Mouse (Mus musculus) MEL (cell line): ENCODE results near the gene Ddost. TPM values are rescaled to one million over a fixed set of nuclear protein-coding genes. Genes with fewer than 3 reads are reported as not detected.

ENCODE experiments used
- DNase-seq: peaks from one replicate; pipeline ENCODE4 v3.0.0; 2011; ENCODE audit warnings: low read depth, low spot score
- H3K27ac ChIP-seq: 2 replicates; pipeline ENCODE4 v1.5.1; 2012; ENCODE audit warnings: low read depth, mild to moderate bottlenecking, control low read depth, low read length, moderate library complexity; ENCODE audit not compliant: control insufficient read depth
- H3K27me3 ChIP-seq, 2 experiments: fragments of 150-350 bp in 1 of 2; sonication (generic) in 1 of 2; 2 replicates each; pipeline ENCODE4 v1.6.1; 2012; ENCODE audit warnings: low read length in 2 of 2, mild to moderate bottlenecking in 2 of 2, improper control_type of control experiment in 1 of 2, moderate library complexity in 1 of 2; ENCODE audit not compliant: insufficient read depth in 2 of 2, control insufficient read depth in 1 of 2
- H3K36me3 ChIP-seq, 2 experiments: 2 replicates each; pipeline ENCODE4 v1.6.1; 2012 to 2014; ENCODE audit warnings: low read length in 2 of 2, improper control_type of control experiment in 1 of 2, inconsistent platforms in 1 of 2, mild to moderate bottlenecking in 1 of 2; ENCODE audit not compliant: insufficient read depth in 2 of 2, control insufficient read depth in 1 of 2
- H3K4me1 ChIP-seq, 2 experiments: fragments of 150-350 bp in 1 of 2; sonication (generic) in 1 of 2; 2 replicates each; pipeline ENCODE4 v1.6.1; 2012; ENCODE audit warnings: low read length in 2 of 2, improper control_type of control experiment in 1 of 2, mild to moderate bottlenecking in 1 of 2; ENCODE audit not compliant: insufficient read depth in 2 of 2, control insufficient read depth in 1 of 2
- H3K4me3 ChIP-seq, 2 experiments: fragments of 150-350 bp in 1 of 2; sonication (generic) in 1 of 2; 2 replicates each; pipeline ENCODE4 v1.5.1; 2012; ENCODE audit warnings: low read depth in 2 of 2, low read length in 2 of 2, mild to moderate bottlenecking in 2 of 2, moderate library complexity in 2 of 2, control low read depth in 1 of 2, improper control_type of control experiment in 1 of 2; ENCODE audit not compliant: control insufficient read depth in 1 of 2, insufficient read depth in 1 of 2
- H3K79me2 ChIP-seq: 2 replicates; pipeline ENCODE4 v1.6.1; 2012; ENCODE audit warnings: mild to moderate bottlenecking, low read length, moderate library complexity; ENCODE audit not compliant: control insufficient read depth, poor library complexity, insufficient read depth
- H3K9ac ChIP-seq: 2 replicates; pipeline ENCODE4 v1.6.1; 2012; ENCODE audit warnings: low read depth, mild to moderate bottlenecking, control low read depth, low read length, moderate library complexity; ENCODE audit not compliant: control insufficient read depth, poor library complexity, severe bottlenecking
- H3K9me3 ChIP-seq: fragments of 150-350 bp; sonication (generic); replicated peaks from 2 replicates; pipeline ENCODE4 v1.6.1; 2012; ENCODE audit warnings: mild to moderate bottlenecking, low read length, improper control_type of control experiment, moderate library complexity; ENCODE audit not compliant: insufficient read depth
- CHD1 ChIP-seq: IDR thresholded peaks from 2 replicates; pipeline ENCODE4 v1.6.1; 2012; ENCODE audit warnings: low read depth, mild to moderate bottlenecking, inconsistent platforms, low read length, improper control_type of control experiment
- CHD2 ChIP-seq: IDR thresholded peaks from 2 replicates; pipeline ENCODE4 v1.6.1; 2011; ENCODE audit warnings: low read length, improper control_type of control experiment
- E2F4 ChIP-seq: IDR thresholded peaks from 2 replicates; pipeline ENCODE4 v1.6.1; 2011; ENCODE audit warnings: low read depth, low read length, improper control_type of control experiment, borderline replicate concordance
- ELF1 ChIP-seq: IDR thresholded peaks from 2 replicates; pipeline ENCODE4 v1.6.1; 2014; ENCODE audit warnings: low read depth, mild to moderate bottlenecking, inconsistent platforms, low read length, improper control_type of control experiment, moderate library complexity
- ETS1 ChIP-seq: IDR thresholded peaks from 2 replicates; pipeline ENCODE4 v1.6.1; 2012; ENCODE audit warnings: low read depth, mild to moderate bottlenecking, inconsistent platforms, low read length, improper control_type of control experiment, moderate library complexity
- HCFC1 ChIP-seq: IDR thresholded peaks from 2 replicates; pipeline ENCODE4 v1.6.1; 2012; ENCODE audit warnings: low read depth, mild to moderate bottlenecking, inconsistent platforms, low read length, improper control_type of control experiment, moderate library complexity
- JUND ChIP-seq: IDR thresholded peaks from 2 replicates; pipeline ENCODE4 v1.6.1; 2011; ENCODE audit warnings: low read depth, mild to moderate bottlenecking, improper control_type of control experiment, low read length
- KAT2A ChIP-seq: conservative IDR thresholded peaks from 2 replicates; pipeline ENCODE4 v1.6.1; 2012; ENCODE audit warnings: low read depth, low read length, improper control_type of control experiment, inconsistent platforms
- MAZ ChIP-seq: IDR thresholded peaks from 2 replicates; pipeline ENCODE4 v1.6.1; 2012; ENCODE audit warnings: low read depth, mild to moderate bottlenecking, inconsistent platforms, low read length, improper control_type of control experiment
- MEF2A ChIP-seq: IDR thresholded peaks from 2 replicates; pipeline ENCODE4 v1.6.1; 2014; ENCODE audit warnings: low read depth, mild to moderate bottlenecking, inconsistent platforms, low read length, improper control_type of control experiment; ENCODE audit not compliant: poor library complexity, insufficient replicate concordance, severe bottlenecking; ENCODE audit errors: extremely low read depth
- NRF1 ChIP-seq: IDR thresholded peaks from 2 replicates; pipeline ENCODE4 v1.6.1; 2014; ENCODE audit warnings: low read depth, mild to moderate bottlenecking, inconsistent platforms, low read length, improper control_type of control experiment, moderate library complexity; ENCODE audit not compliant: poor library complexity, insufficient read depth, severe bottlenecking
- POLR2A ChIP-seq, 2 experiments: IDR thresholded peaks; 2 replicates each; pipeline ENCODE4 v1.6.1; 2011 to 2012; ENCODE audit warnings: low read length in 2 of 2, mild to moderate bottlenecking in 2 of 2, control low read depth in 1 of 2, improper control_type of control experiment in 1 of 2, low read depth in 1 of 2, moderate library complexity in 1 of 2; ENCODE audit not compliant: control insufficient read depth in 1 of 2, insufficient read depth in 1 of 2, poor library complexity in 1 of 2
- POLR2AphosphoS2 ChIP-seq: IDR thresholded peaks from 2 replicates; pipeline ENCODE4 v1.6.1; 2011; ENCODE audit warnings: low read length, improper control_type of control experiment
- POLR2AphosphoS5 ChIP-seq: IDR thresholded peaks from 2 replicates; pipeline ENCODE4 v1.6.1; 2012; ENCODE audit warnings: low read depth, borderline replicate concordance, mild to moderate bottlenecking, inconsistent platforms, low read length, moderate library complexity, mixed read lengths
- RAD21 ChIP-seq: IDR thresholded peaks from 2 replicates; pipeline ENCODE4 v1.6.1; 2011; ENCODE audit warnings: mild to moderate bottlenecking, low read depth, low read length, improper control_type of control experiment
- SMC3 ChIP-seq: IDR thresholded peaks from 2 replicates; pipeline ENCODE4 v1.6.1; 2011; ENCODE audit warnings: low read depth, low read length, improper control_type of control experiment
- TBP ChIP-seq: IDR thresholded peaks from 2 replicates; pipeline ENCODE4 v1.8.0; 2011; ENCODE audit warnings: low read depth, low read length, improper control_type of control experiment
- TCF12 ChIP-seq: IDR thresholded peaks from 2 replicates; pipeline ENCODE4 v1.6.1; 2014; ENCODE audit warnings: low read depth, mild to moderate bottlenecking, inconsistent platforms, low read length, improper control_type of control experiment, moderate library complexity
- USF1 ChIP-seq: IDR thresholded peaks from 2 replicates; pipeline ENCODE4 v1.6.1; 2014; ENCODE audit warnings: low read depth, mild to moderate bottlenecking, inconsistent platforms, low read length, improper control_type of control experiment, moderate library complexity
- ZC3H11A ChIP-seq: IDR thresholded peaks from 2 replicates; pipeline ENCODE4 v1.6.1; 2012; ENCODE audit warnings: low read depth, mild to moderate bottlenecking, inconsistent platforms, low read length, improper control_type of control experiment
- ZKSCAN1 ChIP-seq: IDR thresholded peaks from 2 replicates; pipeline ENCODE4 v1.6.1; 2012; ENCODE audit warnings: low read depth, mild to moderate bottlenecking, inconsistent platforms, low read length, improper control_type of control experiment, moderate library complexity
- polyA plus RNA-seq, 2 experiments: library from polyadenylated mRNA; stranded (reverse) in 1 of 2; unstranded in 1 of 2; fragments of >175 nt in 1 of 2; fragments of >200 nt in 1 of 2; gene quantifications; 2 replicates each; pipeline versions ENCODE4 v1.2.1 to v1.2.4; 2012; ENCODE audit warnings: low replicate concordance in 2 of 2, low read depth in 1 of 2; ENCODE audit not compliant: insufficient read length in 2 of 2, insufficient read depth in 1 of 2, missing spikeins in 1 of 2
- total RNA-seq: library from RNA; depleted of rRNA; stranded (reverse); fragments of 300-350 nt; gene quantifications from 2 replicates; pipeline ENCODE4 v1.2.3, GENCODE M21; 2012

The Ddost gene
- total and polyA plus RNA-seq, 3 experiments = 68.9 to 402 (median 283) TPM

GRCm38 (mm10) chr4:138310311-138310910 is 5.9 kb downstream of the Ddost start:
- H3K27ac ChIP-seq = no peak overlapping the region
- no peak overlapping the region for H3K4me3 ChIP-seq
- H3K36me3 ChIP-seq = peaks cover 11 to 13% of the 10 kb centered on the region in 2 experiments
- H3K4me1 ChIP-seq = peaks cover 9 to 19% of the 10 kb centered on the region in 2 experiments; a peak in 3 of 4 replicates
- no peaks in the 10 kb centered on the region for H3K27me3 ChIP-seq
- H3K79me2 ChIP-seq = peaks cover 23% of the 10 kb centered on the region
- no peaks in the 10 kb centered on the region for H3K9me3 ChIP-seq
- DNase-seq = no peak
- TF ChIP-seq TCF12 (no peak), POLR2AphosphoS2 (no peak), KAT2A (no peak), TBP (no peak), HCFC1 (no peak)
- TF ChIP-seq, all 39 proteins: peak for 0
- H3K9ac ChIP-seq = no peak overlapping the region

- no peak overlapping the region for H3K4me3 ChIP-seq
- H3K4me1 ChIP-seq = peaks cover 9 to 17% of the 10 kb centered on the region in 2 experiments; a peak in 3 of 4 replicates
- H3K9me3 ChIP-seq = no peaks in the 10 kb centered on the region
- H3K36me3 ChIP-seq = peaks cover 11 to 13% of the 10 kb centered on the region in 2 experiments
- DNase-seq = no peak
- no peak overlapping the region for H3K9ac ChIP-seq
- H3K27ac ChIP-seq = no peak overlapping the region
- peaks cover 13% of the 10 kb centered on the region; the same call in 1 of the 2 replicates for H3K79me2 ChIP-seq
- no peak for TF ChIP-seq POLR2AphosphoS5
- no peak for TF ChIP-seq ETS1
- TF ChIP-seq MEF2A = no peak
- TF ChIP-seq RAD21 = no peak
- H3K27me3 ChIP-seq = no peaks in the 10 kb centered on the region
These were observed 7.1 kb downstream of the Ddost start for GRCm38 (mm10) chr4:138311595-138311994.

- peaks cover 11 to 12% of the 10 kb centered on the region in 2 experiments for H3K36me3 ChIP-seq
- DNase-seq = no peak
These were observed 7.6 kb downstream of the Ddost start for GRCm38 (mm10) chr4:138312105-138312504.

More at GRCm38 (mm10) chr4:138312105-138312504, 7.6 kb downstream of the Ddost start:
- H3K79me2 ChIP-seq = peaks cover 9% of the 10 kb centered on the region; the same call in 1 of the 2 replicates
- H3K27me3 ChIP-seq = no peaks in the 10 kb centered on the region
- no peaks in the 10 kb centered on the region for H3K9me3 ChIP-seq
- no peak for TF ChIP-seq ZKSCAN1
- TF ChIP-seq USF1 = no peak
- no peak for TF ChIP-seq POLR2A (IDR thresholded peaks at IDR 0.05; ENCODE audit: control insufficient read depth in 1 of 2, insufficient read depth in 1 of 2, low read depth in 1 of 2, low read length in 2 of 2, poor library complexity in 1 of 2)
- no peak for TF ChIP-seq TBP
- TF ChIP-seq MAZ = no peak
- no peak for TF ChIP-seq ELF1
- TF ChIP-seq TCF12 = no peak
- TF ChIP-seq JUND = no peak
- TF ChIP-seq RAD21 = no peak
- TF ChIP-seq SMC3 = no peak
- TF ChIP-seq CHD2 = no peak
- no peak for TF ChIP-seq E2F4
- no peak for TF ChIP-seq ETS1
- no peak for TF ChIP-seq POLR2AphosphoS5
- TF ChIP-seq NRF1 = no peak
- TF ChIP-seq CHD1 = no peak
- TF ChIP-seq MEF2A = no peak
- TF ChIP-seq ZC3H11A = no peak
- H3K4me1 ChIP-seq = peaks cover 9 to 13% of the 10 kb centered on the region in 2 experiments; a peak in 3 of 4 replicates
- H3K9ac ChIP-seq = no peak overlapping the region
- H3K4me3 ChIP-seq = no peak overlapping the region
- no peak overlapping the region for H3K27ac ChIP-seq
